Mouse (Mus musculus) lung, postnatal 0 days (tissue): ENCODE measurements at regions not wholly inside any gene's neighbourhood (a gene's known extent, or its start where the extent isn't known, plus 50 kb on each side); places are given as distances from the start of the nearest gene placed in this dataset.

ENCODE experiments used
- ATAC-seq: fragments of 200-750 bp; cut with Nextera tagmentation; 2 replicates; pipeline ENCODE4 v1.8.0; 2017; ENCODE audit warnings: moderate library complexity
- DNase-seq: peaks from one replicate; pipeline ENCODE4 v3.0.0-alpha.2; 2016; ENCODE audit warnings: low spot score
- H3K27ac ChIP-seq: fragments of 300-500 bp; sonication (generic); 2 replicates; pipeline ENCODE4 v1.5.1; 2014; ENCODE audit warnings: antibody characterized with exemption, mild to moderate bottlenecking, low read length, mixed read lengths
- H3K27me3 ChIP-seq: fragments of 300-500 bp; sonication (generic); replicated peaks from 2 replicates; pipeline ENCODE4 v1.6.1; 2014; ENCODE audit warnings: low read length, mixed read lengths; ENCODE audit not compliant: insufficient read depth
- H3K36me3 ChIP-seq: fragments of 300-500 bp; sonication (generic); 2 replicates; pipeline ENCODE4 v1.6.1; 2014; ENCODE audit warnings: low read length, mixed read lengths; ENCODE audit not compliant: insufficient read depth
- H3K4me1 ChIP-seq: fragments of 300-500 bp; sonication (generic); 2 replicates; pipeline ENCODE4 v1.6.1; 2014; ENCODE audit warnings: antibody characterized with exemption, low read depth, low read length, mixed read lengths; ENCODE audit not compliant: insufficient read depth
- H3K4me2 ChIP-seq: fragments of 300-500 bp; sonication (generic); replicated peaks from 2 replicates; pipeline ENCODE4 v1.6.1; 2014; ENCODE audit warnings: low read depth, mild to moderate bottlenecking, low read length, moderate library complexity, mixed read lengths
- H3K4me3 ChIP-seq: fragments of 300-500 bp; sonication (generic); 2 replicates; pipeline ENCODE4 v1.5.1; 2014; ENCODE audit warnings: low read depth, low read length
- H3K9ac ChIP-seq: fragments of 300-500 bp; sonication (generic); replicated peaks from 2 replicates; pipeline ENCODE4 v1.6.1; 2014; ENCODE audit warnings: low read depth, mild to moderate bottlenecking
- H3K9me3 ChIP-seq: fragments of 300-500 bp; sonication (generic); 2 replicates; pipeline ENCODE4 v1.6.1; 2016; ENCODE audit warnings: low read length, mixed read lengths
- CTCF ChIP-seq: IDR thresholded peaks from 2 replicates; pipeline ENCODE4 v1.5.1; 2016; ENCODE audit warnings: antibody characterized with exemption, mild to moderate bottlenecking
- EP300 ChIP-seq: IDR thresholded peaks from 2 replicates; pipeline ENCODE4 v1.6.1; 2016; ENCODE audit warnings: antibody characterized with exemption, mild to moderate bottlenecking, control low read depth
- WGBS: fragments of 180-500 bp; shearing (Covaris S2); extraction: QIAGEN DNeasy Blood & Tissue Kit; methylation state at CpG from one replicate; pipeline ENCODE4 v1.1.7; 2014; 5-methylcytosine and 5-hydroxymethylcytosine counted together

GRCm38 (mm10) chr15:62118997-62119396, 1196.2 kb upstream of the A1bg start:
- Histone ChIP-seq H3K4me2 (no peak overlapping the region), H3K27ac (no peak overlapping the region), H3K9ac (no peak overlapping the region), H3K9me3 (no peaks in the 10 kb centered on the region), H3K36me3 (no peaks in the 10 kb centered on the region), H3K27me3 (no peaks in the 10 kb centered on the region), H3K4me3 (no peak overlapping the region), H3K4me1 (peaks cover 10% of the 10 kb centered on the region; the same call in 1 of the 2 replicates)
- peak; percentile 37 for ATAC-seq
- TF ChIP-seq EP300 (no peak), CTCF (no peak)
- no peak for DNase-seq
- 38% methylated on average over 10 of the region's 10 CpGs for WGBS

GRCm38 (mm10) chr15:62116184-62116583, 1193.4 kb upstream of the A1bg start:
- Histone ChIP-seq H3K27me3 (no peaks in the 10 kb centered on the region), H3K4me3 (no peak overlapping the region), H3K36me3 (no peaks in the 10 kb centered on the region), H3K9me3 (no peaks in the 10 kb centered on the region), H3K9ac (no peak overlapping the region), H3K4me2 (no peak overlapping the region), H3K4me1 (peaks cover 14% of the 10 kb centered on the region; the same call in 1 of the 2 replicates), H3K27ac (no peak overlapping the region)
- ATAC-seq (no peak), DNase-seq (no peak)
- TF ChIP-seq EP300 (no peak), CTCF (no peak)
- 41% methylated on average over 1 of the region's 1 CpGs for WGBS

- H3K9me3 ChIP-seq: no peaks in the 10 kb centered on the region
- no peak overlapping the region for H3K4me2 ChIP-seq
- H3K36me3 ChIP-seq: no peaks in the 10 kb centered on the region
- no peak overlapping the region for H3K9ac ChIP-seq
- no peak for ATAC-seq
- H3K27me3 ChIP-seq: no peaks in the 10 kb centered on the region
- no peak for DNase-seq
- H3K4me3 ChIP-seq: no peak overlapping the region
- WGBS: 58% methylated on average over 4 of the region's 4 CpGs
- no peak for TF ChIP-seq CTCF
- no peak for TF ChIP-seq EP300
- H3K27ac ChIP-seq: no peak overlapping the region
- H3K4me1 ChIP-seq: peaks cover 12% of the 10 kb centered on the region; the same call in 1 of the 2 replicates
Measured at GRCm38 (mm10) chr15:62114815-62115214, 1192.0 kb upstream of the A1bg start.

GRCm38 (mm10) chr15:62112151-62112550, 1189.3 kb upstream of the A1bg start:
- ATAC-seq: no peak
- no peak for TF ChIP-seq EP300
- H3K27ac ChIP-seq: no peak overlapping the region
- no peaks in the 10 kb centered on the region for H3K9me3 ChIP-seq
- WGBS: 54% methylated on average over 2 of the region's 2 CpGs
- H3K4me1 ChIP-seq: 0 out of 2 replicates have a peak, but pooled peaks cover 6% of the 10 kb centered on the region
- H3K4me2 ChIP-seq: no peak overlapping the region
- H3K36me3 ChIP-seq: no peaks in the 10 kb centered on the region
- no peak overlapping the region for H3K4me3 ChIP-seq
- no peak for DNase-seq
- no peaks in the 10 kb centered on the region for H3K27me3 ChIP-seq
- H3K9ac ChIP-seq: no peak overlapping the region

- ATAC-seq (no peak), DNase-seq (no peak)
- H3K9ac ChIP-seq: no peak overlapping the region
- TF ChIP-seq CTCF (no peak), EP300 (no peak)
- H3K27me3 ChIP-seq: no peaks in the 10 kb centered on the region
- 76% methylated on average over 3 of the region's 3 CpGs for WGBS
- no peaks in the 10 kb centered on the region for H3K9me3 ChIP-seq
- H3K36me3 ChIP-seq: no peaks in the 10 kb centered on the region
- no peak overlapping the region for H3K27ac ChIP-seq
- no peak overlapping the region for H3K4me3 ChIP-seq
- 0 out of 2 replicates have a peak, but pooled peaks cover 6% of the 10 kb centered on the region for H3K4me1 ChIP-seq
- no peak overlapping the region for H3K4me2 ChIP-seq
Measured at GRCm38 (mm10) chr15:62107976-62108375, 1185.2 kb upstream of the A1bg start.

- TF ChIP-seq EP300 (no peak), CTCF (peak; percentile 57)
- H3K27me3 ChIP-seq: no peaks in the 10 kb centered on the region
- WGBS: 5% methylated on average over 5 of the region's 5 CpGs
- H3K4me1 ChIP-seq: 0 out of 2 replicates have a peak, but pooled peaks cover 2% of the 10 kb centered on the region
- H3K4me3 ChIP-seq: no peak overlapping the region
- H3K9me3 ChIP-seq: no peaks in the 10 kb centered on the region
- H3K27ac ChIP-seq: no peak overlapping the region
- no peak overlapping the region for H3K4me2 ChIP-seq
- DNase-seq (peak; percentile 91), ATAC-seq (peak; percentile 82)
- no peak overlapping the region for H3K9ac ChIP-seq
- H3K36me3 ChIP-seq: no peaks in the 10 kb centered on the region
Measured at GRCm38 (mm10) chr15:62106518-62106975, 1183.7 kb upstream of the A1bg start.

- H3K4me1 ChIP-seq: 0 out of 2 replicates have a peak, but pooled peaks cover 2% of the 10 kb centered on the region
- no peaks in the 10 kb centered on the region for H3K27me3 ChIP-seq
- TF ChIP-seq CTCF: no peak
- no peak for TF ChIP-seq EP300
- ATAC-seq (no peak), DNase-seq (no peak)
- H3K27ac ChIP-seq: no peak overlapping the region
- H3K4me3 ChIP-seq: no peak overlapping the region
- no peak overlapping the region for H3K9ac ChIP-seq
- no peaks in the 10 kb centered on the region for H3K36me3 ChIP-seq
- H3K9me3 ChIP-seq: no peaks in the 10 kb centered on the region
- H3K4me2 ChIP-seq: no peak overlapping the region
- WGBS: 62% methylated on average over 9 of the region's 9 CpGs
Measured at GRCm38 (mm10) chr15:62105483-62105882, 1182.7 kb upstream of the A1bg start.
